Mouse (Mus musculus): ENCODE results near the gene Fam198b.

Fam198b gene

DNA sequence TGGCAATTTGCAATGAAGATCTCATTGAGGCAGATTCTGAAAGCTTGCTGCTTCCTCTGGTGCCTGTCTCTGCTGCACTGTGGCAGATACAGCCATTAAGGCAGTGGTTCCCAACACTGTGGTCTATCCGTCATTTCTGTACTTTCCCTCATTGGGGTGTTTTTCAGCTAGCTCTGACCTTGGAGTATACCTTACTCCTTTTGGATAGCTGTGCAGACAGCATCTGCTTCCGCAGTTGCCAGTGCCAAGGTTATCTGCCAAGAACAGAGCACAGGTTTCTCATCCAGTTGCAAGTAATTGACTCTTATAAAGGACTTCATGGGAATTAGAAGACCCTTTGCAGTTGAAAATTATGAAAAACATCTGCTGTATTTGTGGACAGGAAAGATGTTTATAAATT, 85.7 kb downstream of the Fam198b start:
- in situ Hi-C loops (cut with MboI; ENCODE audit: unreplicated experiment in 2 of 2), result no loop called here

DNA sequence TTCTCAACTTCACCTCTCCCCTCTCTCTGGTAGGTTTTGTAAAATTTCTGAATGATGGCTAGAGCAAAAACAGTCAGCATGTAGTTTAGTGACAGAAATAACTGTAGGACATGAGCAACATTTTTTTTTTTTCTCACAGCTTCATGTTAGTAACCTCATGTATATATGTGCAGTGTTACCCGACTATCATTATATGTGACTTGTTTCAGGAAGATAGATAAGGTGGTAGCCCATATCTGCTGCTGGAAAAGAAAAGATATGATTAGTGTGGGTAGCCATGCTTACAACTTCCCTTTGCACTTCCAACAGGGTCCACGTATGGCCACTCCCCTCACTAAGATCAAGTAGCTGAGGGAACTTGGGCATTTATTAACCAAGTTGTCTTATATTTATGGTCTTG, 86.2 kb downstream of the Fam198b start:
- in situ Hi-C loops (cut with MboI; ENCODE audit: unreplicated experiment in 2 of 2), result no loop called here

DNA sequence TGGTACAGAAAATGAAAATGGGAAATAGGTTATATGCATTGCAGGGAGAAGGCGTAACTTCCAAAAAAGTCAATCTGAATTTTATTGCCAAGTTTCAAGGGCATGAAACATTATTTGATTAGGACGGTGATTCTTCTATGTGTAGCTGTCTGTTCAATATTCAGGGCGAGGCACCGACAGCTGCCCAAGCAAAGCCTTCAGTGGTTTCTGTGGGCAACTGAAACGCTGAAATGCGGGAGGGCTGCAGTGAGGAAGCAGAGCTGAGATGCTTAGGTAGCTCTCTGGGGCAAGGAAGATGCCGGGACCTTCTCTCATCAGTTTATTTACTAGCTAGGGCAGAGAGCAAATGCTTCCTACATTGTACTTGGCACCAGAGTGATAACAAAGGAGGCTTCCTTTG, 87.2 kb downstream of the Fam198b start:
- in situ Hi-C loops (cut with MboI; ENCODE audit: unreplicated experiment in 2 of 2), result no loop called here

DNA sequence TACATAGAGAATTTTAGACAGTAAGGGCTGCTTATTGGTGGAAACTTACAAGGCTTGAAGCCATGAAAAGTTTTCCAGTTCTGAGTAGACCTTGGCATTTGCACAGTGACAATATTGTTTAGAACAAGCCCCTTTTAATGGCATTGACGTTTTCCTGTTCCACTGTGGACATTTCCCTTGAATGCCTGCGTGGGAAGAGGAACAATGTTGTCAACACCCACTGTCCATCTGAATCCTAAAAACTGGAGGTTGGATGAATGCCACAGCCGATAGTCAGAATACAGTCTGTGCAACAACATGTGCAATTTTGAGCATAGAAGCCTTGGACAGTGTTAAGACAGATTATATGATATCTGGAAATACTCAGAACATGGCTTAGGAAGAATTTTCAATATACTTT, 92.5 kb downstream of the Fam198b start:
- in situ Hi-C loops (cut with MboI; ENCODE audit: unreplicated experiment in 2 of 2), result no loop called here

GRCm38 (mm10) chr3:79977656-79978450, 93.5 kb downstream of the Fam198b start:
- in situ Hi-C loops (cut with MboI; ENCODE audit: unreplicated experiment in 2 of 2), result no loop called here

DNA sequence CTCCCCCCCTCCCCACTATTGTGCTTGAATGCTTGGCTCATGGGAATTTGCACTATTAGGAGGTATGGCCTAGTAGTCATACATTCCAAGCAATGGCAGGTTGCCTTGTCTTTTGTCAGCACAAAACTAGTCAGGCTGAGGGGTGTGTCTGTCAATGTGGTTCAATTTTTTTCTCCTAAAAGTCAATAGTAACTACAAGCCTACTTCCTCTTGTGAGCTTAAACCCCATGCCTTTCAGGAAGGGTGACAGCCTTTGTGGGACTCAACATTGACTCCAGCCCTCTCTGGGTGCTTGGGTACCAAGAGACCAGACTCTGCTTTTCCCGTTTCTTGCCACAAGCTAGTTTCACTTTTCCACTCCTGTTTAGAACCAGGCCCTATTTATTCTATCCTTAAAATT, 96.4 kb downstream of the Fam198b start:
- in situ Hi-C loops (cut with MboI; ENCODE audit: unreplicated experiment in 2 of 2), result no loop called here

- in situ Hi-C loops (cut with MboI; ENCODE audit: unreplicated experiment in 2 of 2), result no loop called here
These were observed 99.7 kb downstream of the Fam198b start for GRCm38 (mm10) chr3:79983961-79984419.

DNA sequence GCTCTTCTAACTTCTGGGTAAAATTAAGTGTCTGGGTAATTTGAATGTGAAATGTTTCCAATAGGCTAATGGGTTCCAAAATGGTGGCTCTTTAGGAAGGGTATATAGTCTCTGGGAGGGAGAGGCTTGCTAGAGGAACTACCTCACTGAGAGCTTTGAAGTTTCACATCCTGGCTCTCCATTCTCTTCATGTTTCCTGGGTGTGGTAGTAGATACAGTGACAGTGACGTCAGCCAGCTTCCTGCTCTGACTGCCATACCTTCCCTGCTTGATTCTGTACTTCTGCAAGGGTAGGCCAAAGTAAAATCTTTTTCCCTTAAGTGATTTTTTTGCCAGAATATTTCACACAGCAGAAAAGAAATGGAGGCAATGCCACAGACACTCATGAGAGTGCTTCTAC, 100.2 kb downstream of the Fam198b start:
- in situ Hi-C loops (cut with MboI; ENCODE audit: unreplicated experiment in 2 of 2), result no loop called here

GRCm38 (mm10) chr3:79989250-79989649, 104.9 kb downstream of the Fam198b start:
- in situ Hi-C loops (cut with MboI; ENCODE audit: unreplicated experiment in 2 of 2), result no loop called here

DNA sequence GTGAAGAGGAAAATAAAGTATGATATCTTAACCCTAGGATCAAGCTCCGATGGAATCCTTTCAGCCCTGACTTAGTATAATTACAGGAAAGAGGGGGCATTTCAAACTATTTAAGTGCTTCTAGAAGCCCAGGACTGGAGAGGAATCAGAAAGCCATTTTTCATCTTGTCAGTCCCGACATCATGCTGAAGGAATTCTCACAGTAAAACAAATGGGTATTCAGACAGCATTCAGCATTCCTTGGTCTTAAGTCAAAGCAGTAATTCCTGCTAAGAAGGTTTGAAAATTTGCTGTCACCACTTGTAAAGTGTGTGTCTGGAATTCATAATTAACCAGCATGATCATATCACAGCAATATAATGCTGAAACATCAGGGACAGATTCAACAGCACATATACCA, 105.6 kb downstream of the Fam198b start:
- in situ Hi-C loops (cut with MboI; ENCODE audit: unreplicated experiment in 2 of 2), result no loop called here

- in situ Hi-C loops (cut with MboI; ENCODE audit: unreplicated experiment in 2 of 2), result no loop called here
These were observed 106.1 kb downstream of the Fam198b start for GRCm38 (mm10) chr3:79990480-79990879.

DNA sequence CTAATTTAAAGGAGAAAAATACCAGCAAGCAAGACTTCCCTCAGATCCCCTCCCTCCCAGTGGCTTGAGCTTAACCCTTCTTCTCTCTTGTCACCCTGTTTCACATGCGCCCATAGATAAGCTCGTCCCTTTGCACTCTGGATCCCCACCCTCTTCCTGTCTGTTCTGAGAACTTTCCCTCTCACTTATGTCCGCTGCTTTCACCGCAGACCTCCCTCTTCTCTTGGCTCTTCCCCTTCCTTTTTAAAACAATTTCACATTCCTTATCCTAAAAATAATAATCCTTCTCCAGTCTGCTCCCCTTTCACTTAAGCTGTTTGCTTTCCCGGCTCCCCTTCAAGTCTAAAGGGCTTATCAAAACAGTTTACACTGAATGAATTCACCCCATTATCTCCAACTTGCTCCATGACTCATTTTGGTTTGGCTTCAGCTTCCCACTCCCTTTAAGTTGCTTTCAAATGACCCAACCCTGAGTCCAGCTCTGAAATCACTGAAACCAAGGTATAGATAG, 109.8 kb downstream of the Fam198b start:
- in situ Hi-C loops (cut with MboI; ENCODE audit: unreplicated experiment in 2 of 2), result no loop called here

DNA sequence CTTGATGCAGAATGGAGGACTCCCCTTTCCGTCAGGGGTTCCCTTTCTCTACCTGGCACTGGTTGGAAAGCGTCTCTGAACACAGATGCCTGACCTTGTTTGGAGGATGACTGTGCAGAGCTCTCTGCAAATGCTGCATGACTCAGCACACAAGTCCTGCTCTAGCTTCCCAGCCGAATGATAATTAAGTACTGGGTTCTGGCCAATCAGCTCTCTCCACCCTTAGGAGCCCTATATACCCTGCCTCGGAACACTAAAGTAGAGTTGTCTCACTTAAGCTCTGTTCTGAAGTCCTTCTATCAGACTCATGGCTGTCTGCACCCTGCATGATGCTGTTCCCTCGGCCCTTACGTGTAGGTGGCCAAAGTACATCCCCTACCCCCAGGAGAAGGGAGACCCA, 111.4 kb downstream of the Fam198b start:
- in situ Hi-C loops (cut with MboI; ENCODE audit: unreplicated experiment in 2 of 2), result no loop called here

All from v-Abl transformed pro-B cells (cell line).